Mouse (Mus musculus): ENCODE measurements around the gene Gm20909. TPM values are rescaled to one million over a fixed set of nuclear protein-coding genes. Genes with fewer than 3 reads are reported as not detected.
"Not testable (repeated sequence)": the region's sequence is repeated elsewhere in the genome, so short reads cannot be mapped to it uniquely, and the experiment has no call there.

Gm20909 gene
- total RNA-seq (2021): not detected

GRCm38 (mm10) chrY:21164270-21164669, at the start of gene Gm20909:
TSS of gene Gm20909 (plus strand) at chrY:21164570.
- intact Hi-C loops (cut with DNase I); DNase-seq (ENCODE audit: low spot score in 2 of 2): not testable (repeated sequence)

Other genes starting within 250 kb of the Gm20909 start
- not detected for gene Gm29866, start 170.9 kb upstream of the Gm20909 start, total RNA-seq (2021)
- not detected for gene Gm20865, start 77.0 kb downstream of the Gm20909 start, total RNA-seq (2021)